Mouse (Mus musculus) CH12.LX (cell line): ENCODE data around the gene Wnt5b. TPM values are rescaled to one million over a fixed set of nuclear protein-coding genes. Genes with fewer than 3 reads are reported as not detected.

ENCODE experiments used
- DNase-seq: peaks from one replicate; pipeline ENCODE4 v3.0.0-alpha.2; 2013; ENCODE audit errors: extremely low read depth
- H3K27ac ChIP-seq: 2 replicates; pipeline ENCODE4 v1.5.1; 2012; ENCODE audit warnings: low read depth, mild to moderate bottlenecking, control low read depth, moderate library complexity; ENCODE audit not compliant: insufficient read depth
- H3K27me3 ChIP-seq: replicated peaks from 2 replicates; pipeline ENCODE3; 2012; ENCODE audit warnings: inconsistent platforms
- H3K36me3 ChIP-seq, 2 experiments: replicated peaks in 1 of 2; 2 replicates each; pipeline versions ENCODE3 to v1.6.1; 2012; ENCODE audit warnings: inconsistent platforms in 1 of 2, low read length in 1 of 2, mild to moderate bottlenecking in 1 of 2, mixed read lengths in 1 of 2, moderate library complexity in 1 of 2; ENCODE audit not compliant: control insufficient read depth in 1 of 2, insufficient read depth in 1 of 2
- H3K4me1 ChIP-seq, 2 experiments: 2 replicates each; pipeline ENCODE4 v1.6.1; 2012; ENCODE audit warnings: inconsistent platforms in 1 of 2, moderate library complexity in 1 of 2; ENCODE audit not compliant: insufficient read depth in 2 of 2, control insufficient read depth in 1 of 2
- H3K4me2 ChIP-seq: 2 replicates; pipeline ENCODE4 v1.6.1; 2012; ENCODE audit warnings: low read depth, mild to moderate bottlenecking, control low read depth; ENCODE audit not compliant: poor library complexity, insufficient read depth, severe bottlenecking
- H3K4me3 ChIP-seq, 3 experiments: fragments of 150-350 bp in 1 of 3; sonication (generic) in 1 of 3; replicated peaks in 1 of 3; 2 replicates each; pipeline versions ENCODE3 to v1.5.1; 2011 to 2012; ENCODE audit warnings: low read depth in 2 of 3, low read length in 2 of 3, mild to moderate bottlenecking in 2 of 3, moderate library complexity in 2 of 3, control low read depth in 1 of 3, improper control_type of control experiment in 1 of 3, inconsistent platforms in 1 of 3, mixed read lengths in 1 of 3; ENCODE audit not compliant: poor library complexity in 1 of 3
- H3K79me2 ChIP-seq: replicated peaks from 2 replicates; pipeline ENCODE4 v1.6.1; 2012; ENCODE audit warnings: mild to moderate bottlenecking, moderate library complexity; ENCODE audit not compliant: control insufficient read depth, poor library complexity, insufficient read depth, severe bottlenecking; ENCODE audit errors: extremely low read depth
- H3K9ac ChIP-seq: 2 replicates; pipeline ENCODE4 v1.6.1; 2012; ENCODE audit warnings: low read depth, mild to moderate bottlenecking, control low read depth, moderate library complexity; ENCODE audit not compliant: insufficient read depth
- H3K9me3 ChIP-seq: replicated peaks from 2 replicates; pipeline ENCODE3; 2012; ENCODE audit warnings: low read length, inconsistent platforms, mixed read lengths
- CHD1 ChIP-seq: IDR thresholded peaks from 2 replicates; pipeline ENCODE4 v1.6.1; 2012; ENCODE audit warnings: low read depth, low read length, improper control_type of control experiment, inconsistent platforms
- CHD2 ChIP-seq: IDR thresholded peaks from 2 replicates; pipeline ENCODE4 v1.6.1; 2011; ENCODE audit warnings: low read length, improper control_type of control experiment
- CTCF ChIP-seq, 2 experiments: IDR thresholded peaks in 1 of 2; conservative IDR thresholded peaks in 1 of 2; 2 replicates each; pipeline ENCODE4 v1.5.1; 2011 to 2012; ENCODE audit warnings: low read depth in 2 of 2, low read length in 2 of 2, improper control_type of control experiment in 1 of 2, inconsistent platforms in 1 of 2, mild to moderate bottlenecking in 1 of 2, moderate library complexity in 1 of 2
- ELF1 ChIP-seq: IDR thresholded peaks from 2 replicates; pipeline ENCODE4 v1.6.1; 2014; ENCODE audit warnings: low read depth, mild to moderate bottlenecking, inconsistent platforms, low read length, improper control_type of control experiment
- ETS1 ChIP-seq: conservative IDR thresholded peaks from 2 replicates; pipeline ENCODE4 v1.6.1; 2012; ENCODE audit warnings: low read depth, mild to moderate bottlenecking, inconsistent platforms, low read length, improper control_type of control experiment, moderate library complexity
- JUND ChIP-seq: conservative IDR thresholded peaks from 2 replicates; pipeline ENCODE4 v1.6.1; 2011; ENCODE audit warnings: low read depth, low read length, improper control_type of control experiment
- MAX ChIP-seq: IDR thresholded peaks from 2 replicates; pipeline ENCODE4 v1.6.1; 2011; ENCODE audit warnings: low read length, improper control_type of control experiment
- MAZ ChIP-seq: IDR thresholded peaks from 2 replicates; pipeline ENCODE4 v1.6.1; 2012; ENCODE audit warnings: low read depth, mild to moderate bottlenecking, inconsistent platforms, low read length, improper control_type of control experiment, moderate library complexity
- MYC ChIP-seq: IDR thresholded peaks from 2 replicates; pipeline ENCODE4 v1.6.1; 2011; ENCODE audit warnings: low read depth, mild to moderate bottlenecking, improper control_type of control experiment, low read length
- RAD21 ChIP-seq: IDR thresholded peaks from 2 replicates; pipeline ENCODE4 v1.6.1; 2011; ENCODE audit warnings: low read depth, mild to moderate bottlenecking, low read length, improper control_type of control experiment, moderate library complexity
- RCOR1 ChIP-seq: conservative IDR thresholded peaks from 2 replicates; pipeline ENCODE4 v1.6.1; 2012; ENCODE audit warnings: low read depth, mild to moderate bottlenecking, inconsistent platforms, low read length, improper control_type of control experiment
- SMC3 ChIP-seq: IDR thresholded peaks from 2 replicates; pipeline ENCODE4 v1.6.1; 2011; ENCODE audit warnings: low read depth, low read length, improper control_type of control experiment
- UBTF ChIP-seq: IDR thresholded peaks from 2 replicates; pipeline ENCODE4 v1.6.1; 2012; ENCODE audit warnings: low read depth, mild to moderate bottlenecking, inconsistent platforms, low read length, improper control_type of control experiment, moderate library complexity
- USF1 ChIP-seq: IDR thresholded peaks from 2 replicates; pipeline ENCODE4 v1.6.1; 2014; ENCODE audit warnings: low read depth, mild to moderate bottlenecking, inconsistent platforms, low read length, improper control_type of control experiment
- ZC3H11A ChIP-seq: IDR thresholded peaks from 2 replicates; pipeline ENCODE4 v1.6.1; 2012; ENCODE audit warnings: low read depth, mild to moderate bottlenecking, inconsistent platforms, low read length, improper control_type of control experiment
- dilution Hi-C: fragments of 300-500 bp; cut with MboI; formaldehyde crosslinking; loops from 2 replicates; pipeline ENCODE4 v1.14.3; 2020; ENCODE audit warnings: low sequenced_read_pairs; ENCODE audit not compliant: extremely low pct_unique_long_range_greater_than_20kb, extremely low pct_ligation_motif_present
- in situ Hi-C: fragments of 300-500 bp; cut with MboI; formaldehyde crosslinking; loops from 3 replicates; pipeline ENCODE4 v1.14.3; 2019; ENCODE audit warnings: low sequenced_read_pairs, low pct_ligation_motif_present, low pct_unique_long_range_greater_than_20kb, mixed read lengths
- polyA plus RNA-seq: library from polyadenylated mRNA; unstranded; fragments of >175 nt; gene quantifications from 2 replicates; pipeline ENCODE4 v1.2.1, GENCODE M21; 2012; ENCODE audit warnings: low read depth; ENCODE audit not compliant: insufficient read length
- total RNA-seq, 2 experiments: library from RNA; depleted of rRNA; stranded (reverse); fragments of 300-350 nt in 1 of 2; fragments of >200 nt in 1 of 2; gene quantifications; 2 replicates each; pipeline ENCODE4 v1.2.3; 2012 to 2014

Wnt5b gene
- total and polyA plus RNA-seq, 3 experiments = 1.2 to 2.0 (median 1.5) TPM

GRCm38 (mm10) chr6:119489765-119490164 lies 54.4 kb downstream of the Wnt5b start:
- dilution Hi-C loops (no loop called here), in situ Hi-C loops (loop anchor here (10.0 to 25.0 kb wide), 4 partner anchors 298 to 823 kb away; partner anchors contain the start of gene Rad52)
- Histone ChIP-seq H3K27ac (no peak overlapping the region), H3K4me2 (no peak overlapping the region), H3K79me2 (no peaks in the 10 kb centered on the region), H3K4me1 (0 out of 4 replicates have a peak, but pooled peaks cover 0 to 3% of the 10 kb centered on the region in 2 experiments), H3K36me3 (peaks cover 0 to 4% of the 10 kb centered on the region in 2 experiments), H3K4me3 (no peak overlapping the region), H3K9ac (no peak overlapping the region), H3K9me3 (no peaks in the 10 kb centered on the region), H3K27me3 (no peaks in the 10 kb centered on the region)
- TF ChIP-seq MAX (no peak), SMC3 (peak; percentile 77), ETS1 (no peak), JUND (0 out of 2 replicates have a peak, but pooled peaks have one; percentile 12), MAZ (no peak), CHD2 (no peak), RAD21 (peak; percentile 98), UBTF (no peak), ZC3H11A (peak; percentile 65), CTCF (conservative IDR thresholded peaks at IDR 0.05 in 1 of 2, IDR thresholded peaks at IDR 0.05 in 1 of 2; ENCODE audit: low read depth in 2 of 2, low read length in 2 of 2) (peak; percentile 79 to 90), ELF1 (no peak)
- peak; percentile 40 for DNase-seq

- TF ChIP-seq USF1 (no peak), MAZ (no peak), MYC (no peak), CTCF (conservative IDR thresholded peaks at IDR 0.05 in 1 of 2, IDR thresholded peaks at IDR 0.05 in 1 of 2; ENCODE audit: low read depth in 2 of 2, low read length in 2 of 2) (no peak), CHD1 (no peak), RCOR1 (no peak)
- Histone ChIP-seq H3K4me3 (no peak overlapping the region), H3K4me2 (no peak overlapping the region), H3K4me1 (peaks cover 4 to 15% of the 10 kb centered on the region in 2 experiments; a peak in 3 of 4 replicates), H3K27me3 (no peaks in the 10 kb centered on the region), H3K9ac (no peak overlapping the region), H3K9me3 (no peaks in the 10 kb centered on the region), H3K79me2 (peaks cover 6% of the 10 kb centered on the region), H3K27ac (no peak overlapping the region), H3K36me3 (peaks cover 4 to 24% of the 10 kb centered on the region in 2 experiments)
- in situ Hi-C loops = loop anchor here (10.0 to 25.0 kb wide), 4 partner anchors 300 to 825 kb away; partner anchors contain the start of gene Rad52
- no peak for DNase-seq
- dilution Hi-C loops = no loop called here
Measured at GRCm38 (mm10) chr6:119487619-119488018, 56.5 kb downstream of the Wnt5b start.
